11 mouse cellular contexts compared by ENCODE assay signal in the genomic region with DNA sequence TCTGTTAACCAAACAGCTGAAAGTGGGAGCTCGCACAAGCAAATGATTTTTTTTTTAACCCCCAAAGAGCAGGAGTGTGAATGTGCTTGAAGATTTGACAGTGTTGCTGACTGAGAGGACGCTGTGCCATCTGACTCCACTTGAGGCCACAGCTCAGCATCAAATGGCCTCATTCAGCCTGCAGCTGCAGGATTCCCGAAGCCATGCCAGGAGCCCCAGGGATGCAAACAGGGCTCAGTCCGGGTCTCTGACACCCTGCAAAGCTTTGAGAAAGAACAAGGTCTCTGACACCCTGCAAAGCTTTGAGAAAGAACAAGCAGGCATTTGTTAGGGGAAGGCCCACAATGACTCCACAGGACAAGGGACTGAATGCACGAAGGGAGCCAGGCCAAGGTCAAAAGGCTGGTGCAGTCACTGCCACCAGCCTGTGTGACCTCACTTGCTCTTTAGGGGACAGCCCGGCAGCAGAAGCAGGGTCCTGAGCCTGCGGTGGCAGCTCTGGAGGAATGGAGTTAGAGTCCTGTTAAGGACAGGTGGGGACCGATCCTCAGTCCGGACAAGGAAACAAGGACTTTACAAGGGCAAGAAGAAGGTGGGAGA.
DNase-seq lines count a peak whose midpoint lies in the region; ATAC-seq and TF ChIP-seq lines count a peak whose summit lies in the region.
"Had no signal": no experiment of that assay in that cellular context is flagged by ENCODE, and none has a peak within 500 bp of the region (broad histone marks: within the 10 kb centered on the region; RNA-seq: fewer than 3 reads in every experiment).

No protein-coding gene starts in this region.

- DNase-seq in heart, adult 11 months, result peak; percentile 56
- no peak for DNase-seq in heart, adult 2 months
- peak; percentile 26 for DNase-seq in adrenal gland, postnatal 25 days
- DNase-seq in cerebellum, adult 18-20 months, result peak; percentile 16 to 40
- DNase-seq in layer of hippocampus, postnatal 14 days (ENCODE audit: low spot score in 2 of 2), result peak; percentile 21 to 59
- DNase-seq in thymus, postnatal 25 days, result no peak
- DNase-seq in c-Kit-positive CD71-positive TER-119-positive erythroid progenitor cells, embryonic 14.5 days (ENCODE audit: low spot score), result no peak
- DNase-seq: gastrocnemius, postnatal 25 days; liver, embryonic 13.5 days had no signal

- H3K9me3 ChIP-seq in kidney, embryonic 16.5 days (ENCODE audit: low read length), result no peaks in the 10 kb centered on the region

- H3K4me2 ChIP-seq in kidney, embryonic 16.5 days (replicated peaks; ENCODE audit: low read depth, low read length), result no peak overlapping the region
- H3K4me2 ChIP-seq: liver, embryonic 13.5 days had no signal

- no peak overlapping the region for H3K9ac ChIP-seq in heart, adult 2 months (ENCODE audit: low read depth, low read length)
- H3K9ac ChIP-seq in kidney, embryonic 16.5 days (replicated peaks; ENCODE audit: low read length), result no peak overlapping the region
- H3K9ac ChIP-seq: liver, embryonic 13.5 days had no signal

- no peak for ATAC-seq in kidney, embryonic 16.5 days (ENCODE audit: low FRiP score, low TSS enrichment)

- no peaks in the 10 kb centered on the region for H3K36me3 ChIP-seq in heart, adult 2 months (ENCODE audit: control insufficient read depth, insufficient read depth, low read length)
- H3K36me3 ChIP-seq in kidney, embryonic 16.5 days (ENCODE audit: insufficient read depth, low read length), result no peaks in the 10 kb centered on the region
- H3K36me3 ChIP-seq: liver, embryonic 13.5 days had no signal

- H3K4me1 ChIP-seq in heart, adult 2 months (ENCODE audit: control insufficient read depth, insufficient read depth, low read length), result no peaks in the 10 kb centered on the region
- no peaks in the 10 kb centered on the region for H3K4me1 ChIP-seq in kidney, embryonic 16.5 days (ENCODE audit: insufficient read depth, low read length)
- H3K4me1 ChIP-seq: liver, embryonic 13.5 days had no signal

- no peaks in the 10 kb centered on the region for H3K79me2 ChIP-seq in heart, adult 2 months (replicated peaks; ENCODE audit: control insufficient read depth, insufficient read depth, low read length)

- 56% methylated on average over 9 of the region's 9 CpGs for WGBS in heart, adult 2 months
- WGBS in kidney, embryonic 16.5 days, result 61% methylated on average over 9 of the region's 9 CpGs

- H3K27ac ChIP-seq in heart, adult 2 months, result no peak overlapping the region
- no peak overlapping the region for H3K27ac ChIP-seq in kidney, embryonic 16.5 days (ENCODE audit: low read length)
- H3K27ac ChIP-seq: liver, embryonic 13.5 days; macrophage had no signal

- TF ChIP-seq POLR2A in heart, adult 2 months (IDR thresholded peaks at IDR 0.05; ENCODE audit: insufficient read depth, low read depth, low read length), result no peak

- intact Hi-C loops in heart, adult 2 months (cut with DNase I), result no loop called here

- no peaks in the 10 kb centered on the region for H3K27me3 ChIP-seq in heart, adult 2 months (ENCODE audit: control insufficient read depth, insufficient read depth, low read length)
- H3K27me3 ChIP-seq in kidney, embryonic 16.5 days (ENCODE audit: insufficient read depth, low read length), result no peaks in the 10 kb centered on the region
- H3K27me3 ChIP-seq: liver, embryonic 13.5 days had no signal

- TF ChIP-seq EP300 in heart, adult 2 months (IDR thresholded peaks at IDR 0.05; ENCODE audit: insufficient read depth, low read depth, low read length), result no peak

- no peak for TF ChIP-seq CTCF in heart, adult 2 months (IDR thresholded peaks at IDR 0.05)

- H3K4me3 ChIP-seq in heart, adult 2 months, result no peak overlapping the region
- H3K4me3 ChIP-seq in kidney, embryonic 16.5 days (ENCODE audit: low read length), result no peak overlapping the region
- H3K4me3 ChIP-seq: liver, embryonic 13.5 days had no signal

Comparison
In these comparisons a context has a peak if more than half of its experiments do, and no peak if none do; other contexts are left out.
1. DNase-seq: peak in heart, adult 11 months (single experiment), adrenal gland, postnatal 25 days (single experiment), cerebellum, adult 18-20 months (2 of 2) and layer of hippocampus, postnatal 14 days (2 of 2); none in heart, adult 2 months (0 of 2), thymus, postnatal 25 days (single experiment) and c-Kit-positive CD71-positive TER-119-positive erythroid progenitor cells, embryonic 14.5 days (single experiment).